Mouse (Mus musculus) small intestine, adult 2 months (tissue): Measurements from ENCODE around the gene Map4k2.

ENCODE experiments used
- CTCF ChIP-seq: fragments of 200-500 bp; IDR thresholded peaks from 2 replicates; pipeline ENCODE4 v1.5.1; 2012; ENCODE audit warnings: low read depth, mild to moderate bottlenecking, control low read depth, inconsistent platforms, low read length, moderate library complexity, mixed read lengths; ENCODE audit not compliant: insufficient replicate concordance, insufficient read length; ENCODE audit errors: extremely low read depth
- POLR2A ChIP-seq: fragments of 200-500 bp; IDR thresholded peaks from 2 replicates; pipeline ENCODE4 v1.6.1; 2012; ENCODE audit warnings: low read depth, mild to moderate bottlenecking, control low read depth, inconsistent platforms, low read length, moderate library complexity

DNA sequence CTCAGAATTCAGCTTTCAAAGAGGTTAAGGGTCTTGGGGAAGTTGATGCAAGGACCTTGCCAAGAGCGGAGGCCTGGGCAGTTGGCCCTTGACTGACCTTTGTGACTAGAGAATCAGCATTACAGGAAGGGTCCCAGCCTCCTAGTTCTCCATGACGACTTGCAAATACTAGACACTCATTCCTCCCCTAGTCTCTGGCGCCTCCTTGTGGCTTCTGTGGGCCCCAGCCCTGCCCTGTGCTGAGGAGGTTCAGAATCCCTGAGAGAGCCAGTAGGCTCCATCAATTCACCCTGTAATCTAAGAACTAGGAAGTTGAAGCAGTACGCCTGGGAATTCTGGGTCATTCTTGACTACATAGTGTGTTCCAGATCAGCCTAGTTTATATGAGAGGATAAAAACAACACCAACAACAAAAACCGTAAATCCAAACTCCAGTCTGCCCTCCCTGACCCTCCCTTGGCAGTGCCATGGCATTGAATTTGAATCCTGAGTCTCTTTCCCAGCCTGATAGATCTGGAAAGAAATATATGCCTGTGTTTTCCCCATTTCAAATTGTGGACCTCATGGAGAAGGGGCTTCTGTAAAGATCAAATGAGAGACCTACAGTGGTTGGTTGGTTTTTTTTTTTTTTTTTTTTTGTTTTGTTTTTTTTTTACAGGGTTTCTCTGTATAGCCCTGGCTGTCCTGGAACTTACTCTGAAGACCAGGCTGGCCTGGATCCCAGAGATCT, 36.0 kb upstream of the Map4k2 start:
- TF ChIP-seq CTCF (peak; percentile 97), POLR2A (no peak)
